Mouse (Mus musculus) heart, adult 2 months (tissue): Measurements from ENCODE around the gene Adprm.

ENCODE experiments used
- CTCF ChIP-seq: fragments of 200-600 bp; IDR thresholded peaks from 2 replicates; pipeline ENCODE4 v1.8.1; 2022; ENCODE audit warnings: antibody characterized with exemption, mild to moderate bottlenecking, moderate library complexity
- EP300 ChIP-seq: fragments of 200-500 bp; IDR thresholded peaks from 2 replicates; pipeline ENCODE4 v1.6.1; 2011; ENCODE audit warnings: low read depth, low read length, control low read depth; ENCODE audit not compliant: insufficient read depth
- POLR2A ChIP-seq: fragments of 200-500 bp; IDR thresholded peaks from 2 replicates; pipeline ENCODE4 v1.6.1; 2011; ENCODE audit warnings: mild to moderate bottlenecking, low read depth, low read length, control low read depth; ENCODE audit not compliant: insufficient read depth

DNA sequence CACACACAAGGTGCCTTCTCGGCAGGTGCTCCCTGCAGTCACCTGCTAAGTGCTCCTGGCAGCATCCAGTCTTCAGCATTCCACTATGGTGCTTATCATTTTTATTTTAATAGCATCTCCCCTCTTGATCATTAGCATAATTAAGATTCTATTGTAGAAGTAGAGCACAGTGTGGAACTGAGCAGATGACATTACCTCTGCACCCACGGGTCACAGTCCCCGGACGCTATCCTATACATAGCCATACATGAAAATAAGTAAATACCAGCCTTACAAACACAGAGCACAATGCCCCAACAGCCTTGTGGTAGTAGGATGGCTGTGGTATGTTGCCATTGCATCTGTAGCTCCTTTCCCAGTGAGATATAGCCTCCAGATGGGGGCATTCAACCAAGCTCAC lies 43.9 kb downstream of the Adprm start:
- TF ChIP-seq CTCF: no peak
- no peak for TF ChIP-seq POLR2A
- TF ChIP-seq EP300: no peak
